Mouse (Mus musculus): Measurements from ENCODE around the gene Dqx1. TPM values are rescaled to one million over a fixed set of nuclear protein-coding genes. Genes with fewer than 3 reads are reported as not detected.

Gene Dqx1
- total RNA-seq, 1 experiment from 2014 or later: 4.3 TPM

GRCm38 (mm10) chr6:83098411-83098810, 40.8 kb downstream of the Dqx1 start:
- no peak for ATAC-seq (ENCODE audit: extremely low read depth, insufficient number of reproducible peaks, low FRiP score, poor library complexity, severe bottlenecking)

- ATAC-seq (ENCODE audit: extremely low read depth, insufficient number of reproducible peaks, low FRiP score, poor library complexity, severe bottlenecking): peak; percentile 87
Measured at GRCm38 (mm10) chr6:83101316-83101687, 43.7 kb downstream of the Dqx1 start, which contains the start of the genes Ccdc142 and Gm42688. Ccdc142 (plus strand) TSS chr6:83101601. Gm42688 (plus strand) TSS chr6:83101617.

DNA sequence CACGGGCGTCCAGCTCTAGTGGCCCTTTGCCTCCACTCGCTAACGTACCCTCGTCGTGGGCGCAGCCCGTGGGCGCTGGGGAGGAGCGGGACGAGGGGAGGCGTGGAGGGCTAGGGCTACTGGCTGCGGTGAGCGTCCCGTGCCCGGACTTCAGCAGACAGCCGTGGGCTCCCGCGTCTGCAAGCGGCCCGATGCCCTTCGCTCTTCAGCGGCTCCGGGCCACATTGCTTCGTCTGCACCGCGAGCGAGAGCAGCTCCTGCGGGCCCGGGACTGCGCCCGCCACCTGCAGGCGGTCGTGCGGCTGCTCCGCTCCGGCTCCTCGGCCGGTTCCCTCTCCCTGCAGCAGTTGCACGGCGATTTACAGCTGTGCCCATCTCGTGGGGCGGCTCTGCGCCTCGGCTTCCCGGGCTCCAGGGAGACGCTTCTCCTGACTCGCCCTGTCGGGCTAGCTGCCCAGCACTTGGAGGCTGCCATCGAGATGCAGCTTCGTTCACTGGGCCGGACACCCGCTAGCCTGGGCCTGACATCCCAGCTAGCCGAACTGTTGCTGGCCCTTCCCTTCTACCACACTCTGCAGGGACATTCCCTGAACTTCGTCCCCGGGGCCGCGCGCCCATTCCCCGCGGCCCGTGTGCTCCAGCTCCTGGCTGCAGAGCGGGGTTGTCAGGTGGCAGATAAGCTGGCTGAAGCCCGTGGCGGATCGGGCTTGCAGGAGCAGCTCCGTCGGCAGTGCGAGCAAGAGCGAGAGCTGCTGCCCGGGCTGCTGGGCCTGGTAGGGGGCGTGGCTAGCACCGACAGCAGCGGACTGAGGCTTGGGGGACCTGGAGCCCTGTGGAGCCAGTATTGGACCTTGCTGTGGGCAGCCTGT, 44.3 kb downstream of the Dqx1 start:
- ATAC-seq (ENCODE audit: extremely low read depth, insufficient number of reproducible peaks, low FRiP score, poor library complexity, severe bottlenecking): peak; percentile 45; the same call in 1 of the 2 replicates

- ATAC-seq (ENCODE audit: extremely low read depth, insufficient number of reproducible peaks, low FRiP score, poor library complexity, severe bottlenecking): no peak
Measured at GRCm38 (mm10) chr6:83103130-83103650, 45.5 kb downstream of the Dqx1 start.

DNA sequence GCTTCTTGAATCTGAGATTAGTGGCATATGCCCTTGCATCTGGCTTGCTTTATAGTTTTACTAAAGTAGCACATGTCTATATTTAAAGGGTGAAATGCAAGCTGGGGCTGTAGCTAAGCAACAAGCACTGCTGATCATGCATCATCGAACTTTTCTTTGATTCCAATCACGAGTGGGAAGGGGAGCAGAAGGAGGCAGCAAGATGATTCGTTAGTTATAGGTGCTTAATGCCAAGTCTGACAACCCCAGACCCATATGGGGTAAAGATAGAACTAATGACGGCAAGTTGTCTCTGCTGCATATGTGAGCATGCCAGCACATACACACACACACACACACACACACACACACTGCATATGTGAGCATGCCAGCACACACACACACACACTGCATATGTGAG, 46.5 kb downstream of the Dqx1 start:
- ATAC-seq (ENCODE audit: extremely low read depth, insufficient number of reproducible peaks, low FRiP score, poor library complexity, severe bottlenecking): no peak

DNA sequence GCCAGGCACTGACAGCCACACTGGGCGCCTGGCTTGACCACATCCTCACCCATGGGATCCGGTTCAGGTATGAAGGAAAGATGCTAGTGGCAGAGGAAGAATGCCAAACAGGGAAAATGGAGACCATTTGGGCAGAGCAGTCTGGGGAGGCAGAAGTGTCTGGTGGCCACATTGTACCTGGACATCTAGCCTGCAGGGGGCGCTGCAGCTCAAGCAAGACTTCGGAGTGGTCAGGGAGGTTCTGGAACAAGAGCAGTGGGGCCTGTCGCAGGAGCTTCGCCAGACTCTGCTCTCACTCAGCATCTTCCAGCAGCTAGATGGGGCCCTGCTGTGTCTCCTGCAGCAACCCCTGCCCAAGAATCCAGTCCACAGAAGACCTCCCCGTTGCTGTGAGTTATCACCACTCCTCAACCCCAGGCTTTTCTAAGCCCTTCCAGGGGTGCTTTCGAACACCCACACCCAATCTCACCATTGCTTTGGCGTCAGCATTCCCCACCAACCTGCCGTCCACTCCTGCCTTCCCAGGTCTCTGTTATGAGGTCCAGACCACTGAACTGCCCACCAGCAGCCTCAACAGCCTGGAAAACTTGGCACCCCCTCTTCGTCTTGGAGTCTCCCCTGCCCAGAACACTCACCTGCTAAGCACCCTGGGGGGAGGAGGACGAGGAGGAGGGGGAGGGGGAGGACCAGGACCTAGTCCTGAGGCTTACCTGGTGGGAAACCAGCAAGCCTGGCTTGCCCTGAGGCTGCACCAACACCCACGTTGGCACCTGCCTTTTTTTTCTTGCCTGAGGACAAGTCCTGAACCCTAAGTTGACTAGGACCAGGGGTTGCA, 50.1 kb downstream of the Dqx1 start:
- ATAC-seq (ENCODE audit: extremely low read depth, insufficient number of reproducible peaks, low FRiP score, poor library complexity, severe bottlenecking): peak; percentile 80

GRCm38 (mm10) chr6:83108762-83109668, 51.4 kb downstream of the Dqx1 start, which contains the start of gene Mrpl53:
Mrpl53 (plus strand) TSS chr6:83109040.
- ATAC-seq (ENCODE audit: extremely low read depth, insufficient number of reproducible peaks, low FRiP score, poor library complexity, severe bottlenecking): peak; percentile 74

- no peak for ATAC-seq (ENCODE audit: extremely low read depth, insufficient number of reproducible peaks, low FRiP score, poor library complexity, severe bottlenecking)
Measured at GRCm38 (mm10) chr6:83111510-83112136, 54.0 kb downstream of the Dqx1 start.

- ATAC-seq (ENCODE audit: extremely low read depth, insufficient number of reproducible peaks, low FRiP score, poor library complexity, severe bottlenecking): peak; percentile 88
Measured at GRCm38 (mm10) chr6:83115011-83115671, 57.5 kb downstream of the Dqx1 start, which contains the start of gene Mogs. Mogs (plus strand) TSS chr6:83115496.

DNA sequence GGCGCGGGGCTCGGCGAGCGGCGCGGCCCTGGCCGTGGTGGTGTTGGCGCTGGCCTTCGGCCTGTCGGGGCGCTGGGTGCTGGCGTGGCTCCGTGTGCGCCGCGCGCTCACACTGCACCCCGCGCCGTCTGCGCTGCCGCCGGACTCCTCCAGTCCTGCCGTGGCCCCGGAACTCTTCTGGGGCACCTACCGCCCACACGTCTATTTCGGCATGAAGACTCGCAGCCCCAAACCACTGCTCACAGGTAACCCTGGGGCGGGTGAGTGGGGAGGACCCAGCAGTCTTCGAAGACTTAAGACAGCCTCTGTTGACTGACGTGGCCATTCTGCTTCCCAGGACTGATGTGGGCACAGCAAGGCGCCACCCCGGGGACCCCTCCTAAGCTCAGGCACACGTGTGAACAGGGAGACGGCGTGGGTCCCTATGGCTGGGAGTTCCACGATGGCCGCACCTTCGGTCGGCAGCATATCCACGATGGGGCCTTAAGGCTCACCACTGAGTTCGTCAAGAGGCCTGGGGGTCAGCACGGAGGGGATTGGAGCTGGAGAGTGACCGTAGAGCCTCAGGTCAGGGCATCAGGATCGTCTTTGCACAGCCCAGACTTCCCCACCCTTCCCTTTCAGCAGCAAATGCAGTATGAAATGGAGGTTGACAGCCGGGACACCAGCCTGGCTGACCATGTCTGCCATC, 58.2 kb downstream of the Dqx1 start:
- no peak for ATAC-seq (ENCODE audit: extremely low read depth, insufficient number of reproducible peaks, low FRiP score, poor library complexity, severe bottlenecking)

DNA sequence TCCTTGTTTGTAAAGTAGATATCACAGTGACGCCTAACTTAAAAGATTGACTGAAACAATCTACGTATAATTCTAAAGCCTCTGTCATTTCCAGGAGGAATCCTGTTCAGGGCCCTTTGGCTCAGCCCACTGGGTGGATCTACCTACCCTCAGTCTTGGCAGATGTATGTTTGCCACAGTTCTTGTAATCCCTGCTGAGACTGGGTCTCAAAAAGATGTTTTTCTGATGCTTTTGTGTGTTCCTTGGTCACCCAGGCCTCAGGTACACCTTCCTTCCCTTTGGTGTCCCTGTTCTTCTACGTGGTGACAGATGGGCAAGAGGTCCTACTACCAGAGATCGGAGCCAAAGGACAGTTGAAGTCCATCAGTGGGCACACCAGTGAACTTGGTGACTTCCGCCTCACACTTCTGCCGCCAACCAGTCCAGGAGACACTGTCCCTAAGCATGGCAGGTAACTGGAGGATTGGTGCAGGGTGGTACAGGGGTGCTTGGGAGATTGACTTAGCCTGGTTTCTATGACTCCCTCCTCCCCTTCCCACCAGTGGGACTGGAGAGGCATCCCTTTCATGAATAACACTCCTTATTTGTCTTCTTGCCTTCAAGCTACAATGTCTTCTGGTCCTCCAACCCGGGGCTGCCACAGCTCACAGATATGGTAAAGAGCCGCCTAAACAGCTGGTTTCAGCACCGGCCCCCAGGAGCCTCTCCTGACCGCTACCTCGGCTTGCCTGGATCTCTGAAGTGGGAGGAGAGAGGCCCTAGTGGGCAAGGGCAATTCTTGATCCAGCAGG, 58.9 kb downstream of the Dqx1 start:
- ATAC-seq (ENCODE audit: extremely low read depth, insufficient number of reproducible peaks, low FRiP score, poor library complexity, severe bottlenecking): no peak

Other genes with a start within 250 kb of the Dqx1 start
- gene Sema4f, start 118.1 kb upstream of the Dqx1 start, total RNA-seq (2017): 0.58 and 1.5 TPM in 2 replicates
- gene M1ap, start 110.9 kb upstream of the Dqx1 start, total RNA-seq (2017): 1.1 and 2.1 TPM in 2 replicates
- gene Dok1, start 24.4 kb upstream of the Dqx1 start, total RNA-seq (2017): 20.7 and 25.4 TPM in 2 replicates
- gene Loxl3, start 23.7 kb upstream of the Dqx1 start, total RNA-seq (2017): 0.47 and 0.74 TPM in 2 replicates
- 221 and 242 TPM in 2 replicates for gene Aup1, start 3.3 kb upstream of the Dqx1 start, total RNA-seq (2017)
- gene Htra2, start 2.6 kb upstream of the Dqx1 start, total RNA-seq (2017): 33.3 and 36.1 TPM in 2 replicates
- gene Tlx2, start 12.4 kb downstream of the Dqx1 start, total RNA-seq (2017): not detected in 2 replicates
- gene Pcgf1, start 20.0 kb downstream of the Dqx1 start, total RNA-seq (2017): 9.5 and 15.0 TPM in 2 replicates
- not detected in 2 replicates for gene Lbx2, start 28.5 kb downstream of the Dqx1 start, total RNA-seq (2017)
- 8.6 and 11.9 TPM in 2 replicates for gene Ccdc142, start 43.8 kb downstream of the Dqx1 start, total RNA-seq (2017)
- 6.6 and 7.6 TPM in 2 replicates for gene Gm42688, start 43.8 kb downstream of the Dqx1 start, total RNA-seq (2017)
- 8.8 and 20.5 TPM in 2 replicates for gene Mrpl53, start 51.2 kb downstream of the Dqx1 start, total RNA-seq (2017)
- gene Mogs, start 57.7 kb downstream of the Dqx1 start, total RNA-seq (2017): 36.2 and 36.5 TPM in 2 replicates
- 79.6 and 83.8 TPM in 2 replicates for gene Wbp1, start 63.7 kb downstream of the Dqx1 start, total RNA-seq (2017)
- gene Ino80b, start 67.6 kb downstream of the Dqx1 start, total RNA-seq (2017): 52.8 and 57.5 TPM in 2 replicates
- not detected in 2 replicates for gene Rtkn, start 77.6 kb downstream of the Dqx1 start, total RNA-seq (2017)
- gene Wdr54, start 98.6 kb downstream of the Dqx1 start, total RNA-seq (2017): 0.49 TPM in 1 of 2 replicates, not detected in the other
- not detected in 2 replicates for gene 1700003E16Rik, start 98.6 kb downstream of the Dqx1 start, total RNA-seq (2017)
- 80.4 and 83.4 TPM in 2 replicates for gene Dctn1, start 108.1 kb downstream of the Dqx1 start, total RNA-seq (2017)
- gene Slc4a5, start 162.0 kb downstream of the Dqx1 start, total RNA-seq (2017): not detected in 2 replicates

Measured in neutrophil, adult 5-6 weeks (primary cell).